Comparison of ENCODE assay signal across 8 mouse cellular contexts in the genomic region with DNA sequence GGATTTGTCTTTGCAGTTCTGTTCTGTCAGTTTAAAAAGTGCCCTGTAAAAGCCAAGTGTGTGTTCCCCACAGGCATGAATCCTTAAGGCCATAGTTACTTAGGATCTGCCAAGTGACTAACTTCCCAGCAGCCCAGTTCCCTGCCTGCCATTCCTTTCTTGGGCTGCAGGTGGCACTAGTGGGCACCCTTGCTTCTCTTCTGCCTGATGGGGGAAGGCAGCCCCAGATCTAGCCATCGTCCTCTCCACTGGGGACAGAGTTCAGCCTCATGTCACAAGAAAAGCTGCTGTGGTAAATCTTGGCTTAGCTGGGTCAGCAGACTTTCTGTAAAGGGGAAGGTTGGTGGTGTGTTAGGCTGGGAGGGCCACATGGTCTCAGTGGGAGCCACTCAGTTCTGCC. TPM values are rescaled to one million over a fixed set of nuclear protein-coding genes. Genes with fewer than 3 reads are reported as not detected.
DNase-seq lines count a peak whose midpoint lies in the region; ATAC-seq and TF ChIP-seq lines count a peak whose summit lies in the region.

No protein-coding gene starts in this region.

- WGBS in midbrain, embryonic 10.5 days, result 7% methylated on average over 1 of the region's 1 CpGs
- 0% methylated on average over 1 of the region's 1 CpGs for WGBS in midbrain, embryonic 15.5 days
- WGBS in kidney, adult 2 months, result 0% methylated on average over 1 of the region's 1 CpGs
- 4% methylated on average over 1 of the region's 1 CpGs for WGBS in limb, embryonic 11.5 days

- TF ChIP-seq CTCF in kidney, adult 2 months (conservative IDR thresholded peaks at IDR 0.05; ENCODE audit: insufficient read depth, insufficient read length, low read depth, low read length), result peak; percentile 97; the same call in 1 of the 2 replicates

- no peaks in the 10 kb centered on the region for H3K4me1 ChIP-seq in midbrain, embryonic 10.5 days
- H3K4me1 ChIP-seq in midbrain, embryonic 15.5 days, result no peaks in the 10 kb centered on the region
- H3K4me1 ChIP-seq in kidney, adult 2 months (ENCODE audit: control insufficient read depth, insufficient read depth, low read length), result peaks cover 7% of the 10 kb centered on the region; the same call in 1 of the 2 replicates
- H3K4me1 ChIP-seq in limb, embryonic 11.5 days (ENCODE audit: control insufficient read depth, insufficient read depth, low read length), result no peaks in the 10 kb centered on the region

- H3K27ac ChIP-seq in midbrain, embryonic 10.5 days (replicated peaks), result no peak overlapping the region
- no peak overlapping the region for H3K27ac ChIP-seq in midbrain, embryonic 15.5 days
- H3K27ac ChIP-seq in kidney, adult 2 months (ENCODE audit: insufficient read depth, low read depth, low read length), result no peak overlapping the region
- H3K27ac ChIP-seq in limb, embryonic 11.5 days (replicated peaks; ENCODE audit: low read depth, low read length), result no peak overlapping the region

- TF ChIP-seq POLR2A in kidney, adult 2 months (IDR thresholded peaks at IDR 0.05; ENCODE audit: low read depth, low read length), result no peak

- no peak overlapping the region for H3K4me3 ChIP-seq in midbrain, embryonic 10.5 days
- no peak overlapping the region for H3K4me3 ChIP-seq in midbrain, embryonic 15.5 days
- no peak overlapping the region for H3K4me3 ChIP-seq in kidney, adult 2 months (ENCODE audit: insufficient read depth, low read depth, low read length)
- no peak overlapping the region for H3K4me3 ChIP-seq in limb, embryonic 11.5 days (ENCODE audit: low read depth, low read length)

- H3K9ac ChIP-seq in midbrain, embryonic 15.5 days, result no peak overlapping the region
- no peak overlapping the region for H3K9ac ChIP-seq in limb, embryonic 11.5 days (ENCODE audit: low read length)

- peak; percentile 79 for DNase-seq in midbrain, embryonic 10.5 days (ENCODE audit: low spot score)
- peak; percentile 79 for DNase-seq in kidney, adult 2 months
- DNase-seq in limb, embryonic 11.5 days (ENCODE audit: low spot score), result peak; percentile 89
- peak; percentile 50 to 84 for DNase-seq in monocyte, adult 2 months (ENCODE audit: low read depth in 1 of 2, low spot score in 2 of 2)
- peak; percentile 82 to 93 for DNase-seq in spleen, postnatal 4 days (ENCODE audit: low spot score in 2 of 2)

- no peaks in the 10 kb centered on the region for H3K9me3 ChIP-seq in midbrain, embryonic 10.5 days (replicated peaks)
- no peaks in the 10 kb centered on the region for H3K9me3 ChIP-seq in midbrain, embryonic 15.5 days
- no peaks in the 10 kb centered on the region for H3K9me3 ChIP-seq in limb, embryonic 11.5 days (ENCODE audit: control insufficient read depth, low read length)

- H3K27me3 ChIP-seq in midbrain, embryonic 10.5 days (ENCODE audit: low read depth, poor library complexity, severe bottlenecking), result no peaks in the 10 kb centered on the region
- H3K27me3 ChIP-seq in midbrain, embryonic 15.5 days (replicated peaks), result no peaks in the 10 kb centered on the region
- no peaks in the 10 kb centered on the region for H3K27me3 ChIP-seq in kidney, adult 2 months (replicated peaks; ENCODE audit: control insufficient read depth, insufficient read depth, low read length)
- no peaks in the 10 kb centered on the region for H3K27me3 ChIP-seq in limb, embryonic 11.5 days (ENCODE audit: control insufficient read depth, insufficient read depth, low read length)

- ATAC-seq in midbrain, embryonic 15.5 days (replicated peaks), result no peak
- ATAC-seq in common myeloid progenitor, adult 5-6 weeks (replicated peaks; ENCODE audit: low read depth, poor library complexity, severe bottlenecking), result peak; percentile 80
- ATAC-seq in granulocyte monocyte progenitor cell, adult 5-6 weeks (replicated peaks; ENCODE audit: poor library complexity, severe bottlenecking), result peak; percentile 85
- 0 out of 2 replicates have a peak, but pooled peaks have one; percentile 57 for ATAC-seq in limb, embryonic 11.5 days (ENCODE audit: insufficient number of reproducible peaks, low FRiP score, low TSS enrichment, low read depth)

- no peak overlapping the region for H3K4me2 ChIP-seq in midbrain, embryonic 15.5 days
- no peak overlapping the region for H3K4me2 ChIP-seq in limb, embryonic 11.5 days (ENCODE audit: low read depth, severe bottlenecking)

- peaks cover 66% of the 10 kb centered on the region for H3K36me3 ChIP-seq in midbrain, embryonic 10.5 days
- peaks cover 33% of the 10 kb centered on the region; the same call in 1 of the 2 replicates for H3K36me3 ChIP-seq in midbrain, embryonic 15.5 days (replicated peaks)
- H3K36me3 ChIP-seq in kidney, adult 2 months (ENCODE audit: control insufficient read depth, insufficient read depth, low read length), result no peaks in the 10 kb centered on the region
- no peaks in the 10 kb centered on the region for H3K36me3 ChIP-seq in limb, embryonic 11.5 days (ENCODE audit: control insufficient read depth, insufficient read depth, low read length)

RNA-seq across cellular contexts. Expression of a gene that starts 59.6 kb away (rescaled TPM):
- 41.3 and 41.6 TPM in 2 replicates for polyA plus RNA-seq in midbrain, embryonic 10.5 days (2016; fragmentation: Nextera tagmentation; extraction: Ambion mirVana)
- 35.7 and 39.7 TPM in 2 replicates for polyA plus RNA-seq in midbrain, embryonic 15.5 days (2015; fragmentation: Nextera tagmentation; extraction: Ambion mirVana)
- 10.6 and 20.7 TPM in 2 replicates for total RNA-seq in common myeloid progenitor, adult 5-6 weeks (2017)
- total RNA-seq in granulocyte monocyte progenitor cell, adult 5-6 weeks (2014; fragmentation: Nextera tagmentation), result 0.80 and 1.7 TPM in 2 replicates
- 1.2 and 3.7 TPM in 2 replicates for total RNA-seq in granulocyte monocyte progenitor cell, adult 5-6 weeks (2017)
- 7.1 and 7.4 TPM in 2 replicates for polyA plus RNA-seq in kidney, adult 2 months (2012; rRNA removed)
- polyA plus RNA-seq in limb, embryonic 11.5 days (2014; fragmentation: Nextera tagmentation; extraction: Ambion mirVana), result 29.8 and 30.7 TPM in 2 replicates
